Mouse (Mus musculus) cerebral cortex, adult 2 months (tissue): ENCODE data around the gene Selenos.

ENCODE experiments used
- WGBS: fragments of 180-500 bp; shearing (Covaris S2); methylation state at CpG from one replicate; pipeline ENCODE4 v1.1.7; 2018; 5-methylcytosine and 5-hydroxymethylcytosine counted together

Gene Selenos

GRCm38 (mm10) chr7:66079364-66080230 is at the start of gene Selenos:
TSS of gene Selenos (plus strand) at chr7:66079649.
- under 1% methylated on average over 65 of the region's 65 CpGs for WGBS

- WGBS = 85% methylated on average over 8 of the region's 8 CpGs
Observed at GRCm38 (mm10) chr7:66036809-66037208, 42.6 kb upstream of the Selenos start.

- 77% methylated on average over 3 of the region's 3 CpGs for WGBS
Observed at GRCm38 (mm10) chr7:66038261-66038660, 41.2 kb upstream of the Selenos start.

- 69% methylated on average over 11 of the region's 11 CpGs for WGBS
Observed at GRCm38 (mm10) chr7:66038730-66039129, 40.7 kb upstream of the Selenos start.

DNA sequence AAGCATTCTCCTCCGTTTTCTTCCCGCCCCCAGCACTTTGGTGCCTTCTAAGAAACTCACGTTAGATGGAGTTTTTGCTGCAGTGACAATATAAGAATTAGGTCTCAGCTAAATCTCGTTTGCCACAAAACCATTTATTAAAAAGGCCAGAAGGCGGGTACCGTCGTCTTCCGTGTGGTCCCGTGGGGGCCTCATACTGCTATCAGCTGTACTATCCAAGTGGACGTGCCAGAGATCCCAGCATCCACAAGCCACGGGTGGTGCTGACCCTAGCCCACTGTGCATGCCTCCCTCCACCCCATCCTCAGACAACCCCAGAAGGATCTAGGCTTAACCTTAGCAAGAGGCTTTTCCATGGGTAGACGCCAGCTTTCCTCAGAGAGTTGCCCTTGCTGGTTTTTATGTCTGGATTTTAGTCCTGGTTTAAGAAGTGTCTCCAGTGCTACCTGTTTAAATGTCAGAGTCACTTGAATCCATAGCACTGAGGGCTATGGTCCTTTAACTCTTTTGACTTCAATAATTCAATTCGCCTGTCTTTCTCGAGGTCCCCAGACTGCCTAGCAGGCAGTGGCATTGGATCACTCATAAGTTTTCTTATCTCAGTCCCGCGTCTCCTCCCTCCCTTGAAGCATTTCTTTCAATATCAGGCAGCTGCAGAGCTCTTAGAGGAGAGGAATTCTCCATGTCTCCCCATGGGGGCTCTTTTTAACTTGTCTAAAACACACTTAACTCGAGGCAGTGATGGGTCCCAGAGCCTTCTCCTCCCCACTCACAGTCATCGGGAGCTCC is 39.2 kb upstream of the Selenos start:
- WGBS = 89% methylated on average over 18 of the region's 18 CpGs

DNA sequence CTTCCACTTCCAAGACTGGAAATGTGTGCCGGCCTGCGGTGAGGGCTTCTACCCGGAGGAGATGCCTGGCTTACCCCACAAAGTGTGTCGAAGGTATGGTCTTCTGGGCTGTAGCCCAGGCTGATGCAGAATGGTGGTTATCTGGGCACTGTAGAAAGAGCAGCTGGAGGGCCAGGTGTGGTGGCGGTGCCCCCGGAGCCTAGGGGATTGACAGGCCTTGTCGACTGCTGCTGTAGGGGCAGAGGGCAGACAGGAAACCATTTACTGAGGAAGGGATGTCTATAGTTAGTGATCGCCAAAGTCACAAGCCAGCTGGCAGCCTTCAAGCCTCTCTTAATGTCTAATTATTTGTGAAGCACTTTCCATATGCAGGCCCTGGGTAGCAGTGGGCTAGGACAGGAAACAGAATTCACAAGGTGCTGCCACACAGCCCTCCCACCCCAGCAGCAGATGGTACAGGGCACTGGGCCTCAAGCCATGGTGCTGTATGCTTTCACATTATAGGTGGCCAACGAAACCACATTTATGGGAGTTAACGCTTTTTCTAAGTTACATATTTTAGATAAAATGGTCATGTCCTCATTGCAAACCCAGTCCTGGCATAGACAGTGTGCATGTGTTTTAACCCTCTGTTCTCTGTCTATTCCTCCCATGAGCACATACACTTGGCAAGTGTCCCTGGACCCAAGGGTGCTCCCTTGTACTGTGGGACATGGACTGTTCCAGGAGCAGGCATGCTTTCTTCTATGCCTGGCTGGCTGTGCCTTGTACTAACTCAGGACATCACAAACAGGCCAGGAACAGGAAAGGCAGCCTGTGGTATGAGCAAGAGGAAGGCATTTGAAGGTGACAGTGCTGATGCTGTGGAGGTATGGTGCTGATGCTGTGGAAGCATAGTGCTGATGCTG is 35.6 kb upstream of the Selenos start, which contains the start of gene Gm45213:
Gene Gm45213 (plus strand): TSS at position 51 of the 908 bp plus-strand sequence.
- WGBS = 77% methylated on average over 10 of the region's 10 CpGs

- 73% methylated on average over 9 of the region's 9 CpGs for WGBS
Observed at GRCm38 (mm10) chr7:66044617-66045016, 34.8 kb upstream of the Selenos start.

GRCm38 (mm10) chr7:66046921-66047918 is 32.2 kb upstream of the Selenos start:
- 77% methylated on average over 17 of the region's 17 CpGs for WGBS

GRCm38 (mm10) chr7:66047975-66048374 is 31.5 kb upstream of the Selenos start:
- WGBS = 76% methylated on average over 4 of the region's 4 CpGs

DNA sequence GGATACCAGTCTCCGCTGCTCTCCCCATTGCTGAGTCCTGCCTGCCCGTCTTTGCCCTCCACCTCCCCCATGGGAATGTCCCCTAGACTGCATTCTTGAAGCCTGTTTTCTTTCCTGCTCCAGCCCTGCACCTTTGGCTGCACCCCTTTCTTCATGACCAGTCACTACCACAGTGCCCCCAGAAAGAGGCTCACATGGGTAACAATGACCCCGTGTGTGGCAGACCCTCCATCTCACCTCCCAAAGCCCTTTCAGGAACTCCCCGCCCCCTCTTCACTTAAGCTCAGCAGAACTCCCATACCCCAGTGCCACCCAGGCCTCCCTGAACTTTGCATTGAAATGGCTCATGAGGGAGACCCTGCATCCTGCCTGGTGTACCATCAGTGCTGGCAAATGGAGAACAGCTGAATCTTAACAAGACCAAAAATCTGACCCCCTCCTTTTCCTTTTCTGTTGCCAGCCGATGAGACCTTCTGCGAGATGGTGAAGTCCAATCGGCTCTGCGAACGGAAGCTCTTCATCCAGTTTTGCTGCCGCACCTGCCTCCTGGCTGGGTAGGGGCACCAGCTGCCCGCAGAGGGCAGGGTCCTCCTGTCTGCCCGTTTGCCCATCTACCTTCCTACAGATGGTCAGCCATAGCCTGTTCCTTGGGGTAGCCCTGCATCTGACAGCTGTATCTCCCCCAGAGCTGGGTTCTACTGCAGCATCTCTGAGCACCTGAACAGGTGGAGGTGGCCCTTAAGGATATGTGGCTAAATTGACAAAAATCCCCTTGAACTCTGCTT is 30.8 kb upstream of the Selenos start:
- 86% methylated on average over 12 of the region's 12 CpGs for WGBS

DNA sequence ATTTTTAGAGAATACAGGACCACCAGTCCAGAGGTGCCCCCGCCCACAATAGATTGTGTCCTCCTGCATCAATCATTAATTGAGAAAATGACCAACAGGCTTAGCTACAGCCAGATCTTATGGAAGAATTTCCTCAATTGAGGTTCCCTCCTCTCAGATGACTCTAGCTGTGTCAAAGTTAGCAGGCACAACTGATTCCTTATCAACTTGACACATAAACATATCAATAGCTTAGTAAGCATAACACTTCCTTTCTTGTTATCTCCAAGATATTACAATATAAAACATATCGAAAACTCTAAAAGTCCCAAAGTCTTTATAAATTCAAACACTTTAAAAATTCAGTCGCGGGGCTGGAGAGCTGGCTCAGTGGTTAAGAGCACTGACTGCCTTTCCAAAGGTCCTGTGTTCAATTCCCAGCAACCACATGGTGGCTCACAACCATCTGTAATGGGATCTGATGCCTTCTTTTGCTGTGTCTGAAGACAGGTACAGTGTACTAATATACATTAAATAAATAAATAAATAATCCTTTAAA is 25.4 kb upstream of the Selenos start:
- 88% methylated on average over 4 of the region's 4 CpGs for WGBS

DNA sequence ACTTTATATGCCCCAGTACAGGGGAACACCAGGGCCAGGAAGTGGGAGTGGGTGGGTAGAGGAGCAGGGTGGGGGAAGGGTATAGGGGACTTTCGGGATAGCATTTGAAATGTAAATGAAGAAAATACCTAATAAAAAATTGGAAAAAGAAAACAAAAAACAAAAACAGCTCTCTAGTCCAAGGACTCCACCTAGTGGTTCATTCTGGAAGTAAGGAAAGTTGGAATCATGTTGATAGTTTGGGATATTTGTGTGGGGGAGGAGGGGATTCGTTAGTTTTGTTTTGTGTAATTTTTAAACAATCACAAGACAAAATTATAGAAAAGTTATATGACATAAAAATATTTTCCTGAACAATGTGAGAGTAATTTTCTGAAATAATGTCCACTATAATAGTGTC is 24.1 kb upstream of the Selenos start:
- 1% methylated on average over 2 of the region's 2 CpGs for WGBS

DNA sequence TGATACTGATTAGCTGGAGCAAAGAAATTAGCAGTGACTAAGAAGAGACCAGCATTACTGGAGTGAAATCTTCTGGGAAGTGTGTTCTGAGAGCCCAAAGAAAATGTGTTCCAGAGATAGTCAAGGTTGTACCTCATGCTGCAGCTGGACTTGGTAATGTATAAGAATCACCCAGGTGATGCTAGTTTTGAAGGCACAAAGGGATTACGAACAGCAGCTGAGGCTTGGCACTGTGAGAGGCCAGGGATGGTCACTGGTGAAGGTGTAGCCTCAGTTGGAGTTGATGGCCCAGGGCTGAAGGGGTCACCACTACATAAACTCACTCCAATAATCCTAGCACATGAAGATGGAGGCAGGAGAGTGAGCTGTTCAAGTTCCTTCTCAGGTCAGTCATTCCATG is 20.7 kb upstream of the Selenos start, which contains the start of gene Snrpa1:
Gene Snrpa1 (plus strand): TSS at position 301 of the 400 bp plus-strand sequence.
- 89% methylated on average over 1 of the region's 1 CpGs for WGBS

DNA sequence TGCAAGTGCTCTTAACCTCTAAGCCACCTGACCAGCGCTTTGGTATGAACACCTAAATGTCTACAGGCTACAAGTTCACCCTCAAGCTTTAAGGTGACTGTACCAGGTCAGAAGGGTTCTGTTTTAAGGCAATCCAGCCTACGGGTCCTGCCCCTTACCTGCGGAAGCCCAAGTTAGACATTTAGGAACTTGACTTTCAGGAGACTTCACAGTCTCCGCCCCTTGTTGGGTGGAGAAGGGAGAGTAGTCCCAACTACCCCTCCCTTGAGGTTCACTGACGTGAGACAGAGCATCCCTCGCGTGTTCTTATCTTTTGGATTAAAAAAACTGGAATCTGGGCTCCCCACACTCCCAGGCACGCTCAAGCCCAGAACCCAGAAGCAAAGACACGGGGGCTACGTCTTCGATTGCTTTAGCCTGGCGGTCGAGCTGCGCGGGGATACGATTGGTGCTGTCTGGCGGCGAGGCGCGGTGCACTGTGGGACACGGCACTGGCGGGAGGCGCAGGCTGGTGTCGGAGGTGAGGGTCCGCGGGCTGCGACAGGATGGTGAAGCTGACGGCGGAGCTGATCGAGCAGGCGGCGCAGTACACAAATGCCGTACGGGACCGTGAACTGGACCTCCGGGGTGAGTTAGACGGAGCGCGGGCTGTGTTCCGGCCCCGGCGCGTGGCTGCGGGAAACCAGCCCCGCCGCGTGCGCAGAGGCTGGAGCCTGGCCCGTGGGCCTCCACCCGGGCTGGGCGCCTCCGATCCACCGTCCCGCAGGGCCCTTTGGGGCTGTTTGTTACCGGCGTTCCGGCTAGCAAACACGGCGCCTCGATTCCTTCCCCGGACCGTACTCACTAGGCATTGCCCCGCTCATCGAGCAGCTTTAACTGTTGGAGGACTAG is 19.1 kb upstream of the Selenos start:
- WGBS = 1% methylated on average over 64 of the region's 64 CpGs

- 1% methylated on average over 14 of the region's 14 CpGs for WGBS
Observed at GRCm38 (mm10) chr7:66061057-66061456, 18.4 kb upstream of the Selenos start.

- 66% methylated on average over 2 of the region's 2 CpGs for WGBS
Observed at GRCm38 (mm10) chr7:66076411-66076810, 3.0 kb upstream of the Selenos start.

DNA sequence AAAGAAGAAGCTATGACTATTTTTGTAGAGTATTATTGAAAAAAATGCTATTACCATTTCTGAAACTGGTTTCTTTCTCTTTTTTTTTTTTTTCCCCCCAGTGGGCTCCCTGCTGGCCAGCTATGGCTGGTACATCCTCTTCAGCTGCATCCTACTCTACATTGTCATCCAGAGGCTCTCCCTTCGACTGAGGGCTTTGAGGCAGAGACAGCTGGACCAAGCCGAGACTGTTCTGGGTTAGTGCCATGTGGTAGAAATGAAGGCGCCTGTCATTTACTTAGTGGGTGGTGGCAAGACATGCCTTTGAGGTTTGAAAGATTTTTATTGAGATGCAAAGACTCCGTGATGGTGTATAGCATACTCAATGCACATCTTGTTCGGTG is 773 bp downstream of the Selenos start:
- 25% methylated on average over 5 of the region's 5 CpGs for WGBS

- WGBS = 90% methylated on average over 6 of the region's 6 CpGs
Observed at GRCm38 (mm10) chr7:66083757-66084156, 4.3 kb downstream of the Selenos start.
